Mouse (Mus musculus) cerebellum, adult 2 months (tissue): ENCODE measurements around the gene Spsb1.

ENCODE experiments used
- CTCF ChIP-seq: fragments of 200-500 bp; IDR thresholded peaks from 2 replicates; pipeline ENCODE4 v1.5.1; 2011; ENCODE audit warnings: low read depth, mild to moderate bottlenecking, control low read depth, low read length, moderate library complexity, borderline replicate concordance; ENCODE audit not compliant: insufficient read depth
- POLR2A ChIP-seq: fragments of 200-500 bp; IDR thresholded peaks from 2 replicates; pipeline ENCODE4 v1.6.1; 2011; ENCODE audit warnings: low read length, control low read depth, borderline replicate concordance; ENCODE audit not compliant: insufficient read depth

DNA sequence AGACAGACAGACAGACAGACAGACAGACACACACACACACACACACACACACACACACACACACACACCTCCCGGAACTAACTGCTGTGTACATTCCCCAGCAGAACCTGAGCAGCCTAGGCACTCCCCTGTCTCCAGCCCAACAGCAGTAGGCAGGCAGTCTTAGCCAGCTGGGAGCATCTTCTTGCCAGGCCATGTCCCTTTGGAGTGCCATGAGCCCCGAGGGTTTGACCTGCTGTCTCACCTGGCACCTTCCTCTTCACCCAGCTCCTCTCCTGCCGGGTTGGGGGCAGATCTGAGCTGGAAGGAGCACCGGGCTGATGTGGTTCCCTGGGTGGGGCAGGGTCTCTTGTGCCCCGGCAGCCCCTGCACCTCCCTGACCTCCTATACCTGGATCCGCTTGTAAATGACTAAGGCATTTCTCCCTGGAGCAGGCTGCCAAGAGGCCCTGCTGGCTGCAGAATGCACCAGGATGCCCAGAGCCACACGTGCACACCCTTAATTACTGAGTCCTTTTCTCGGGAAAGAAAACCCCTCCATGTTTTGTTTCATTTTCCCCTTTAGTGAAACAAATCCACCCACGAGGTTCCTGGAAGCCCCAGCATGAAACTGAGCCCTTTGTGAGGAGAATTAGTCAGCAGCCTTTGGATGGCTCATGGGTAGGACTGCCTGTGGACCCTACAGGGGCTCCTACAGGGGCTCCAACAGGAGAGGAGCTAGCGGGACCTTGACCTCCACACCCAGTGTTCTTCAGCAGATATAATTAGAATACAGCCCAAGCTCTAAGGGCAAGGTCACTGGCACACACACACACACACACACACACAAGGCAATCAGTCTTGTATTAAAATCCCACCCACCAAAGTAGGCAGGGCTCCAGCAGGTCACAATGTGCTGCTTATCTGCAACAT is 11.8 kb downstream of the Spsb1 start:
- TF ChIP-seq CTCF = no peak
- TF ChIP-seq POLR2A = no peak
